Mouse (Mus musculus) ES-Bruce4 (cell line): ENCODE data around the gene Cfap45.

Experiments used
- CTCF ChIP-seq: IDR thresholded peaks from one replicate; pipeline ENCODE4 v1.8.1; 2011; ENCODE audit warnings: low read depth, low read length
- POLR2A ChIP-seq: IDR thresholded peaks from one replicate; pipeline ENCODE4 v1.8.1; 2011; ENCODE audit warnings: low read length; ENCODE audit not compliant: insufficient read depth

DNA sequence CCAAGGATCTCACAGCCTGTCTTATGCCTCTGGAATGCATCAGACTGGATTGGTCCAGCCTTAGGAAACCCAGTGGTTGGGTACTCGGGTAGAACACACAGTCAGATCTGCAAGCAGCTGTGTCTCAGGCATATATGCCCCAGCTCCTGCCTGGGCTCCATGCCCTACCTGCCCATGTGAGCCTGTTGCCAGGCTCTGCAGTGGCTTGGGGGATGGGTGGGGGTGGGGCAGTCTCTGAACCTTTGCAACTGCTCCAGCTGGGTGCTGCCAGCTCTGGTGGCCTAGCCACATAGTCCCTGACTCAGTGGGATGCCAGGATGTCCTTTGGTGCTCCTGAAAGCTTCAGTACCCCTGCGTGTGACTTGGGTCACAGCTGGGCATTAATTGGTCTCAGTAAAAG lies 28.7 kb downstream of the Cfap45 start:
- TF ChIP-seq POLR2A: no peak
- TF ChIP-seq CTCF: no peak
